Mouse (Mus musculus): ENCODE results near the gene Xylt1. TPM values are rescaled to one million over a fixed set of nuclear protein-coding genes. Genes with fewer than 3 reads are reported as not detected.

Xylt1 gene
- polyA plus RNA-seq, 1 experiment: 8.3 TPM

GRCm38 (mm10) chr7:117369290-117369941 is 11.4 kb upstream of the Xylt1 start:
- no peak overlapping the region for H3K27ac ChIP-seq (ENCODE audit: insufficient read depth, low read length)
- TF ChIP-seq POLR2A (IDR thresholded peaks at IDR 0.05; ENCODE audit: borderline replicate concordance, insufficient read depth, low read length): no peak
- TF ChIP-seq CTCF (IDR thresholded peaks at IDR 0.05; ENCODE audit: borderline replicate concordance, insufficient read depth, low read depth, low read length): no peak
- no peaks in the 10 kb centered on the region for H3K27me3 ChIP-seq (ENCODE audit: control insufficient read depth, insufficient read depth, low read length)
- DNase-seq: no peak
- H3K4me3 ChIP-seq (replicated peaks; ENCODE audit: insufficient read depth, low read depth, low read length): no peak overlapping the region
- no peaks in the 10 kb centered on the region for H3K4me1 ChIP-seq (ENCODE audit: control insufficient read depth, insufficient read depth, low read length)
- 80% methylated on average over 5 of the region's 5 CpGs for WGBS

- Histone ChIP-seq H3K27me3 (ENCODE audit: control insufficient read depth, insufficient read depth, low read length) (no peaks in the 10 kb centered on the region; the same call in 1 of the 2 replicates), H3K4me1 (ENCODE audit: control insufficient read depth, insufficient read depth, low read length) (no peaks in the 10 kb centered on the region), H3K27ac (ENCODE audit: insufficient read depth, low read length) (no peak overlapping the region), H3K4me3 (replicated peaks; ENCODE audit: insufficient read depth, low read depth, low read length) (no peak overlapping the region)
- WGBS: 39% methylated on average over 9 of the region's 9 CpGs
- DNase-seq: peak; percentile 24 to 26
- TF ChIP-seq CTCF (IDR thresholded peaks at IDR 0.05; ENCODE audit: borderline replicate concordance, insufficient read depth, low read depth, low read length): peak; percentile 58
- TF ChIP-seq POLR2A (IDR thresholded peaks at IDR 0.05; ENCODE audit: borderline replicate concordance, insufficient read depth, low read length): no peak
These were observed 4.9 kb upstream of the Xylt1 start for GRCm38 (mm10) chr7:117375886-117376309.

GRCm38 (mm10) chr7:117377138-117377537 is 3.6 kb upstream of the Xylt1 start:
- no peaks in the 10 kb centered on the region for H3K4me1 ChIP-seq (ENCODE audit: control insufficient read depth, insufficient read depth, low read length)
- no peaks in the 10 kb centered on the region; the same call in 1 of the 2 replicates for H3K27me3 ChIP-seq (ENCODE audit: control insufficient read depth, insufficient read depth, low read length)
- no peak overlapping the region for H3K4me3 ChIP-seq (replicated peaks; ENCODE audit: insufficient read depth, low read depth, low read length)
- TF ChIP-seq POLR2A (IDR thresholded peaks at IDR 0.05; ENCODE audit: borderline replicate concordance, insufficient read depth, low read length) (no peak), CTCF (IDR thresholded peaks at IDR 0.05; ENCODE audit: borderline replicate concordance, insufficient read depth, low read depth, low read length) (no peak)
- no peak overlapping the region for H3K27ac ChIP-seq (ENCODE audit: insufficient read depth, low read length)
- 81% methylated on average over 3 of the region's 3 CpGs for WGBS
- no peak for DNase-seq

- no peak for DNase-seq
- H3K27ac ChIP-seq (ENCODE audit: insufficient read depth, low read length): no peak overlapping the region
- 11% methylated on average over 7 of the region's 7 CpGs for WGBS
- TF ChIP-seq CTCF (IDR thresholded peaks at IDR 0.05; ENCODE audit: borderline replicate concordance, insufficient read depth, low read depth, low read length) (no peak), POLR2A (IDR thresholded peaks at IDR 0.05; ENCODE audit: borderline replicate concordance, insufficient read depth, low read length) (no peak)
- H3K27me3 ChIP-seq (ENCODE audit: control insufficient read depth, insufficient read depth, low read length): no peaks in the 10 kb centered on the region; the same call in 1 of the 2 replicates
- H3K4me3 ChIP-seq (replicated peaks; ENCODE audit: insufficient read depth, low read depth, low read length): peak overlapping the region; percentile 36
- H3K4me1 ChIP-seq (ENCODE audit: control insufficient read depth, insufficient read depth, low read length): no peaks in the 10 kb centered on the region
These were observed 752 bp upstream of the Xylt1 start for GRCm38 (mm10) chr7:117380036-117380417.

- no peaks in the 10 kb centered on the region; the same call in 1 of the 2 replicates for H3K27me3 ChIP-seq (ENCODE audit: control insufficient read depth, insufficient read depth, low read length)
- TF ChIP-seq CTCF (IDR thresholded peaks at IDR 0.05; ENCODE audit: borderline replicate concordance, insufficient read depth, low read depth, low read length): no peak
- no peak for TF ChIP-seq POLR2A (IDR thresholded peaks at IDR 0.05; ENCODE audit: borderline replicate concordance, insufficient read depth, low read length)
- peak overlapping the region; percentile 36 for H3K4me3 ChIP-seq (replicated peaks; ENCODE audit: insufficient read depth, low read depth, low read length)
- under 1% methylated on average over 64 of the region's 64 CpGs for WGBS
- peak in 1 of 2 experiments; percentile 9 for DNase-seq
- H3K27ac ChIP-seq (ENCODE audit: insufficient read depth, low read length): no peak overlapping the region
- H3K4me1 ChIP-seq (ENCODE audit: control insufficient read depth, insufficient read depth, low read length): no peaks in the 10 kb centered on the region
These were observed 606 bp downstream of the Xylt1 start for GRCm38 (mm10) chr7:117381188-117381981.

- TF ChIP-seq POLR2A (IDR thresholded peaks at IDR 0.05; ENCODE audit: borderline replicate concordance, insufficient read depth, low read length) (no peak), CTCF (IDR thresholded peaks at IDR 0.05; ENCODE audit: borderline replicate concordance, insufficient read depth, low read depth, low read length) (no peak)
- Histone ChIP-seq H3K27me3 (ENCODE audit: control insufficient read depth, insufficient read depth, low read length) (no peaks in the 10 kb centered on the region; the same call in 1 of the 2 replicates), H3K4me1 (ENCODE audit: control insufficient read depth, insufficient read depth, low read length) (no peaks in the 10 kb centered on the region), H3K27ac (ENCODE audit: insufficient read depth, low read length) (no peak overlapping the region), H3K4me3 (replicated peaks; ENCODE audit: insufficient read depth, low read depth, low read length) (peak overlapping the region; percentile 36)
- DNase-seq: no peak
- 22% methylated on average over 2 of the region's 2 CpGs for WGBS
These were observed 1.2 kb downstream of the Xylt1 start for GRCm38 (mm10) chr7:117382006-117382405.

- DNase-seq: peak; percentile 19 to 21
- TF ChIP-seq CTCF (IDR thresholded peaks at IDR 0.05; ENCODE audit: borderline replicate concordance, insufficient read depth, low read depth, low read length) (peak; percentile 26; the same call in 1 of the 2 replicates), POLR2A (IDR thresholded peaks at IDR 0.05; ENCODE audit: borderline replicate concordance, insufficient read depth, low read length) (no peak)
- Histone ChIP-seq H3K4me1 (ENCODE audit: control insufficient read depth, insufficient read depth, low read length) (no peaks in the 10 kb centered on the region), H3K4me3 (replicated peaks; ENCODE audit: insufficient read depth, low read depth, low read length) (peak overlapping the region; percentile 28), H3K27me3 (ENCODE audit: control insufficient read depth, insufficient read depth, low read length) (no peaks in the 10 kb centered on the region; the same call in 1 of the 2 replicates), H3K27ac (ENCODE audit: insufficient read depth, low read length) (no peak overlapping the region)
- 69% methylated on average over 7 of the region's 7 CpGs for WGBS
These were observed 2.6 kb downstream of the Xylt1 start for GRCm38 (mm10) chr7:117383147-117383940.
